21 mouse cellular contexts compared by ENCODE assay signal in genomic region chr1:146546847-146547428, GRCm38 (mm10). TPM values are rescaled to one million over a fixed set of nuclear protein-coding genes. Genes with fewer than 3 reads are reported as not detected.
DNase-seq lines count a peak whose midpoint lies in the region.
"Had no signal": no experiment of that assay in that cellular context is flagged by ENCODE, and none has a peak within 500 bp of the region (broad histone marks: within the 10 kb centered on the region; RNA-seq: fewer than 3 reads in every experiment).

No protein-coding gene starts in this region.

- DNase-seq in frontal cortex, adult 2 months (ENCODE audit: extremely low spot score in 1 of 2, low spot score in 1 of 2) = peak; percentile 4 to 39
- DNase-seq in frontal cortex, postnatal 10 days (ENCODE audit: low spot score in 2 of 2) = no peak
- peak; percentile 39 to 46 for DNase-seq in right cerebral cortex, postnatal 10 days (ENCODE audit: low spot score in 2 of 2)
- no peak for DNase-seq in right cerebral cortex, postnatal 25 days
- DNase-seq in layer of hippocampus, adult 18-20 months (ENCODE audit: low spot score in 2 of 2) = peak; percentile 1 to 47
- peak; percentile 53 for DNase-seq in telencephalon, adult 2 months (ENCODE audit: low read depth, low spot score)
- DNase-seq in kidney, postnatal 25 days = no peak
- no peak for DNase-seq in kidney, adult 11 months
- DNase-seq: adrenal gland, adult 8-10 months; cerebellum, adult 9-10 months; gastrocnemius, adult 2 months; kidney, adult 2 months; lung, embryonic 14.5 days; lung, postnatal 36 days; retina, postnatal 1 day; thymus, postnatal 25 days had no signal

RNA-seq across cellular contexts. Expression of gene Brinp3, which starts 52.4 kb away (rescaled TPM):
- polyA plus RNA-seq in frontal cortex, adult 2 months (2012; rRNA removed) = 16.8 and 24.0 TPM in 2 replicates
- total RNA-seq in layer of hippocampus, adult 18-20 months (2021) = 10 to 100 TPM; 13.8 to 16.3 TPM
- total RNA-seq: common myeloid progenitor, adult 5-6 weeks; gastrocnemius, adult 2 months; heart, postnatal 25 days; MEL had no signal
- polyA plus RNA-seq: activated CD4-positive, CD25-positive, alpha-beta regulatory T cell, adult 4 months; kidney, postnatal 0 days had no signal

Comparison
In these comparisons a context has a peak if more than half of its experiments do, and no peak if none do; other contexts are left out.
1. DNase-seq: peak in frontal cortex, adult 2 months (2 of 2), right cerebral cortex, postnatal 10 days (2 of 2), layer of hippocampus, adult 18-20 months (2 of 2) and telencephalon, adult 2 months (single experiment); none in frontal cortex, postnatal 10 days (0 of 2), right cerebral cortex, postnatal 25 days (single experiment), kidney, postnatal 25 days (0 of 2) and kidney, adult 11 months (single experiment).